Mouse (Mus musculus) intestine, embryonic 16.5 days (tissue): ENCODE data around the gene Gm20388. TPM values are rescaled to one million over a fixed set of nuclear protein-coding genes. Genes with fewer than 3 reads are reported as not detected.

Experiments used
- ATAC-seq: fragments of 200-750 bp; cut with Nextera tagmentation; 2 replicates; pipeline ENCODE4 v1.8.0; 2017; ENCODE audit warnings: moderate TSS enrichment, moderate library complexity
- H3K27ac ChIP-seq: fragments of 300-500 bp; sonication (generic); 2 replicates; pipeline ENCODE4 v1.5.1; 2014; ENCODE audit warnings: mild to moderate bottlenecking, low read length
- H3K27me3 ChIP-seq: fragments of 300-500 bp; sonication (generic); replicated peaks from 2 replicates; pipeline ENCODE4 v1.6.1; 2014; ENCODE audit warnings: low read length, control low read depth, mixed read lengths; ENCODE audit not compliant: control insufficient read depth, insufficient read depth
- H3K36me3 ChIP-seq: fragments of 300-500 bp; sonication (generic); 2 replicates; pipeline ENCODE4 v1.6.1; 2014; ENCODE audit warnings: low read length, control low read depth; ENCODE audit not compliant: control insufficient read depth, insufficient read depth
- H3K4me1 ChIP-seq: fragments of 300-500 bp; sonication (generic); 2 replicates; pipeline ENCODE4 v1.6.1; 2014; ENCODE audit warnings: low read length, control low read depth, mixed read lengths; ENCODE audit not compliant: control insufficient read depth, insufficient read depth
- H3K4me2 ChIP-seq: fragments of 300-500 bp; sonication (generic); 2 replicates; pipeline ENCODE4 v1.6.1; 2014; ENCODE audit warnings: low read depth, low read length, control low read depth
- H3K4me3 ChIP-seq: fragments of 300-500 bp; sonication (generic); 2 replicates; pipeline ENCODE4 v1.5.1; 2014; ENCODE audit warnings: mild to moderate bottlenecking, low read length
- H3K9ac ChIP-seq: fragments of 300-500 bp; sonication (generic); 2 replicates; pipeline ENCODE4 v1.6.1; 2014; ENCODE audit warnings: low read depth, low read length
- H3K9me3 ChIP-seq: fragments of 300-500 bp; sonication (generic); 2 replicates; pipeline ENCODE4 v1.6.1; 2016; ENCODE audit warnings: low read length, control low read depth; ENCODE audit not compliant: control insufficient read depth
- WGBS: fragments of 180-500 bp; shearing (Covaris S2); extraction: QIAGEN DNeasy Blood & Tissue Kit; methylation state at CpG from one replicate; pipeline ENCODE4 v1.1.7; 2014; 5-methylcytosine and 5-hydroxymethylcytosine counted together
- polyA plus RNA-seq: library from polyadenylated mRNA; unstranded; fragments of >200 nt; fragmentation: Nextera tagmentation; extraction: Ambion mirVana; gene quantifications from 2 replicates; pipeline ENCODE4 v1.2.1, GENCODE M21; 2015

Gene Gm20388
- polyA plus RNA-seq, 1 experiment from 2014 or later = 5.8 TPM

DNA sequence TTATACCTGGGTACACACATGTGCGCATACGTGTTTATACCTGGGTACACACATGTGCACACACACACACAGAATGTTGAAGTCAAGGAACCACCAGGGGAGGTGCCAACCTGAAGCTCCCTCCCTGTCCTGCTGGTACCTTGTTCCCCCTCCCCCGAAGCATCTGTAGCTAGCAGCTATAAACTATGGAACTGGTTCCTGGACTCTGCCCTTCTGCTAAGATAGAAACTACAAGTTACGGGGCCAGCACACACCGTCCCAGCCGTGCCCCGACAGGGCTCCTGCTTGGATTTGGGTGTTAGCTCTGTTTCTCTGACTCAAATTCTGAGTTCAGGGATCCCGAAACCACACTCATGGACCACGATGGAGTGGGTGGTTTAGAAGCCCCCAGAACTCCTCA is 2269.5 kb downstream of the Gm20388 start:
- no peaks in the 10 kb centered on the region for H3K36me3 ChIP-seq
- H3K9ac ChIP-seq = no peak overlapping the region
- no peaks in the 10 kb centered on the region for H3K27me3 ChIP-seq
- H3K4me3 ChIP-seq = no peak overlapping the region
- H3K4me1 ChIP-seq = peaks cover 16% of the 10 kb centered on the region
- no peaks in the 10 kb centered on the region for H3K9me3 ChIP-seq
- 62% methylated on average over 9 of the region's 9 CpGs for WGBS
- 0 out of 2 replicates have a peak overlapping the region, but pooled peaks have one; percentile 3 for H3K4me2 ChIP-seq
- no peak overlapping the region for H3K27ac ChIP-seq
- ATAC-seq = peak; percentile 75; the same call in 1 of the 2 replicates

DNA sequence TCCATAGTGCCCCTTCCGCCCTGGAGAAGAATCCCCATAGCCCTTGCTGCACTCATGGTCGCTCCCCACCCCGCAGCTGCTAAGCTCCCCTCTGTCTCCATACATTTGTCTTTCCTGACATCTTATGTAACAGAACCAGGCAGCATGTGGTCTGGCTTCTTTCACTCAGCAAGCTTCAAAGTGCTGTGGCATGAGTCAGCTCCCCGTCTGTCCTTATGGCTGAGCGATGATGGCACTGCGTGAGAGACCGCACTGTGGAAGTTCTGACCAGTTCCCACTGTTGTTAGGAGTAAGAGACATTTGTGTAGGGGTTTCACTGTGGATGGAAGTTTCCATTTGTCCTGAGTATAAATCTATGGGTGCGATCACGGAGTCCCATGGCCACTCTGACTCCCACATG is 2270.8 kb downstream of the Gm20388 start:
- peak overlapping the region; percentile 15; the same call in 1 of the 2 replicates for H3K4me2 ChIP-seq
- no peak overlapping the region for H3K9ac ChIP-seq
- no peaks in the 10 kb centered on the region for H3K36me3 ChIP-seq
- peaks cover 16% of the 10 kb centered on the region for H3K4me1 ChIP-seq
- no peaks in the 10 kb centered on the region for H3K9me3 ChIP-seq
- WGBS = 41% methylated on average over 9 of the region's 9 CpGs
- H3K27me3 ChIP-seq = no peaks in the 10 kb centered on the region
- H3K27ac ChIP-seq = peak overlapping the region; percentile 53
- ATAC-seq = peak; percentile 58
- H3K4me3 ChIP-seq = no peak overlapping the region

DNA sequence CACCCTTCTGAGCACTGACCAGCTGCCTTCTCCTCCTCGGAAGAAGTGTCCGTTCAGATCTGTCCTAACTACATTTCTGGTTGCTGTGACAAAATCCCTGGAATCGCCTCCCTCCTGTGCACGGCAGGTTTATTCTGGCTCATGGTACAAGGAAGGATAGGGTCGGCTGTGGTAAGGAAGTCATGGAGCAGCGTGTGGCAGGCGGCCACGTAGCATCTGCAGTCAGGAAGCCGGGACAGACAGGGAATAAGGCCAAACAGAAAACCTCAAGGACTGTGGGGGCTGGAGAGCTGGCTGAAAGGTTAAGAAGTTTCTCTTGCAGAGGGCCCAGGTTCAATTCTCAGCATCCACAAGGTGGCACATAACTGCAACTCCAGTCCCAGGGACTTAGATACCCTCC is 2271.3 kb downstream of the Gm20388 start:
- Histone ChIP-seq H3K4me1 (peaks cover 16% of the 10 kb centered on the region), H3K9ac (no peak overlapping the region), H3K27ac (peak overlapping the region; percentile 53), H3K4me3 (no peak overlapping the region), H3K27me3 (no peaks in the 10 kb centered on the region), H3K36me3 (no peaks in the 10 kb centered on the region), H3K4me2 (peak overlapping the region; percentile 15; the same call in 1 of the 2 replicates), H3K9me3 (no peaks in the 10 kb centered on the region)
- WGBS = 46% methylated on average over 9 of the region's 9 CpGs
- ATAC-seq = no peak

DNA sequence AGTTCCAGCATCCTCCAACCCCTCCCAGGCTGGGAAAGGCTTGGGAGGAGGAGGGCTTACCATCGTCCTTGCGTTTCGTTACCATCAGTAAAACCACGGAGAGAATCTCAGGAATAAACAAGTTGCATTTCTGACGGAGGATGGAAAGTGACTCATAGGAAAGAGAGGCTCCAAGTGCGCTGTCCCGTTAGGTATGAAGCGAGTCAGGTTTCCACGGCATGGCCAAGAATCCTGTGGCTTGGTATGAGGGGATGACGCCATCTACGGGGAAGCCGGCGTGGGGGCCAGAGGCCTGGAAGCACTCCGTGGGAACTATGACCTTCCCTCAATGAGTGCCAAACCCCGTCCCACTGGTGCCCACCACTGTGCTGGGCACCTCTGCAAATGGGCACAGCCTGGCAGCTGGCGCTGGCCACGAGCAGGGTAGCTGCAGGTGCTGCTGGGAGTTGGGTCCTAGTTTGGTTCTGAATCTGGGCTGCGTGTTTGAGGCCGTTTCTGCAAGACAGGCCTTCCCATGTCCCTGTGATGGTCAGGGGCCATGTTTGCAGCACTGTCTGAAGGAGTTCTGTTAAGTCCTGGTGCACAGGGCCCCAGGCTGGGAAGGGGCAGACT is 2275.8 kb downstream of the Gm20388 start:
- H3K9me3 ChIP-seq = no peaks in the 10 kb centered on the region
- H3K4me3 ChIP-seq = no peak overlapping the region
- no peaks in the 10 kb centered on the region for H3K36me3 ChIP-seq
- no peak for ATAC-seq
- no peak overlapping the region for H3K9ac ChIP-seq
- peaks cover 8% of the 10 kb centered on the region for H3K4me1 ChIP-seq
- H3K27me3 ChIP-seq = no peaks in the 10 kb centered on the region
- WGBS = 87% methylated on average over 19 of the region's 19 CpGs
- no peak overlapping the region for H3K27ac ChIP-seq
- no peak overlapping the region for H3K4me2 ChIP-seq

DNA sequence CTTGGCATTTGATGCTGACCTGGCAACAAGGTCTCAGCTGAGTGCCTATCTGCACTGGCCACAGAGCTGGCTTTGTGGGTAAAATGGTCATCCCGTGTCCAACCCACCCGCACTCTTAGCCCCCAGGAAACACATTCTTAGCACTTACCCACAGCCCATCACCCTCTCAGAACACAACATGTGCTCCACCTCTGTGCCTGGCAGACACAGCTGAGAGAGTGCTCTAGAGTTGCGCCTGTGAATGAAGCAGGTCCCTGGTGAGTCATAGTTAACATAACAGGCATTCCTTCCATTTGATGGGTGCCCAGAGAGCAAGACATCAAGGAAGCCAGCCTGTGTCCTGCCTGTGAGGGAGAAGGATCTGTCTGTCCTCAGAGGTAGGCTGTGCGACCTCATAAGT is 2276.6 kb downstream of the Gm20388 start:
- no peaks in the 10 kb centered on the region for H3K27me3 ChIP-seq
- no peak for ATAC-seq
- H3K4me2 ChIP-seq = no peak overlapping the region
- H3K27ac ChIP-seq = no peak overlapping the region
- peaks cover 5% of the 10 kb centered on the region for H3K4me1 ChIP-seq
- 73% methylated on average over 4 of the region's 4 CpGs for WGBS
- no peak overlapping the region for H3K9ac ChIP-seq
- H3K4me3 ChIP-seq = no peak overlapping the region
- H3K9me3 ChIP-seq = no peaks in the 10 kb centered on the region
- H3K36me3 ChIP-seq = no peaks in the 10 kb centered on the region

DNA sequence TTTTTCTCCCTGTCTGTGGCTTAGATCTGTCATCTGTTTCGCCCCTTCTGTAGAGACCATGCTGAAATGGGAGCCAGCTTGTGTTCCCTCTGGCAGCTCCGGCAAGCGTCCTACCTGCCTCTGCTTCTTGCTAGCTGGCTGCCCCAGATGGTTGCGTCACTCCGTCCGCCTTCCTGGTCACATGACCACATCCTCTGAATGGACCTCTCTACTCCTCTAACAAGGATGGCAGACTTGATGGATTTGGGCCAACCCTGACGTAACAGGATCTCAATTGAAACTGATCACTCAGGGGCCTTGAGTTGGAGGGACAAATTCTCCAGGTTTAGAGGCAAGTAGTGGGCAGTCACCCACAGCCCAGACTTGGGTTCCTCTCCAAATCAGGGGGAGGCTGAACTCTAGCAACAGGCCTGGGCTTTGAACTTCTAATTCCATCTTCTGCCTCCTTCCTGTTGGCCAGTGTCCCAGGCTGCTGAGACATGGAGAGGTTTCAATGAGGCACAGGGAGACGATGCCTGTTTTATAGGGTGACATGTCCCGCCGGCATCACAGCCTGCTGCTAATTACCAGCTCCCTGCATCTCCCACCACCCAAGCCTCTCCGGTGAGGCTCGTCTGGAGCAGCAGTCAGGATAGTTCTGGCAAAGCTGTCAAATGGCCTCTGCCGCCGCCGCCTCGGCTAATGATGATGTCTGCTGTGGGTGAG is 2279.9 kb downstream of the Gm20388 start:
- no peak overlapping the region for H3K9ac ChIP-seq
- H3K4me2 ChIP-seq = no peak overlapping the region
- no peak overlapping the region for H3K27ac ChIP-seq
- H3K27me3 ChIP-seq = no peaks in the 10 kb centered on the region
- ATAC-seq = no peak
- WGBS = 41% methylated on average over 16 of the region's 16 CpGs
- H3K9me3 ChIP-seq = no peaks in the 10 kb centered on the region
- peaks cover 13% of the 10 kb centered on the region for H3K4me1 ChIP-seq
- no peaks in the 10 kb centered on the region for H3K36me3 ChIP-seq
- no peak overlapping the region for H3K4me3 ChIP-seq

DNA sequence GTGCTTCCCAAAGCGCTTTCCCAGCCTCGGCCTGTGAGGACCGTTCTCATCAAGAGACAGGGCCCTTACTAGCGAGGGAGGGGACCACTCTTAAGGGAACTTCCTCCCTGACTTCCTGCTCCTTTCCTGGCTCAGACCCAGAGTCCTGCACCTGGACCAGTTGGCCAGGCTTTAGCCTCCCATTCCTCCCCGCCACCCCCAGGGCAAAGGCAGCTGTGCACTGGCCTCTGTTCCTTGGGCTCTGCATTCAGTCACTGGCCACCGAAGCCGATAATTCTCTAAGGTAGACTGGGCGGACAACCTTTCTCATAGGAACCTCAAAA is 2280.4 kb downstream of the Gm20388 start:
- Histone ChIP-seq H3K27ac (no peak overlapping the region), H3K27me3 (no peaks in the 10 kb centered on the region), H3K4me3 (no peak overlapping the region), H3K4me1 (peaks cover 13% of the 10 kb centered on the region), H3K9me3 (no peaks in the 10 kb centered on the region), H3K9ac (no peak overlapping the region), H3K36me3 (no peaks in the 10 kb centered on the region), H3K4me2 (no peak overlapping the region)
- ATAC-seq = no peak
- 56% methylated on average over 8 of the region's 8 CpGs for WGBS

DNA sequence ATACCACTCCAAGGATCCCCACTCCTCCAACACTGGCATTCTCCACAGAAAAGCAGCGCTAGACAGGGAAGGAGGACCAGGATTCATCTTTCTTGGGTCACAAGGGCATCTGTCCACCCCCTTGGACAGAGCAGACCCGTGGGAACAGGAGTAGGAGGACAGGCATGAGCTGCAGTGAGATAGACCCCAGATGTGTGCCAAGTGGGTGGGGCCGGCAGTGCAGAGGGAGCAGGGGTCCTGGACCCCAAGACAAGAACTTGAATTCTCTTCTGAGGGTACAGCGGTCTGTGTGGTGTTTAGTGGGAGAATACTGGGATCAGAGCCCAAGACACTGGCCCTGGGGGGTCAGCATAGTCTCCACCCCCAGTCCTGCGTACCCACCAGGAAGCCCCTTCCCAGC is 2282.1 kb downstream of the Gm20388 start:
- WGBS = 73% methylated on average over 5 of the region's 5 CpGs

DNA sequence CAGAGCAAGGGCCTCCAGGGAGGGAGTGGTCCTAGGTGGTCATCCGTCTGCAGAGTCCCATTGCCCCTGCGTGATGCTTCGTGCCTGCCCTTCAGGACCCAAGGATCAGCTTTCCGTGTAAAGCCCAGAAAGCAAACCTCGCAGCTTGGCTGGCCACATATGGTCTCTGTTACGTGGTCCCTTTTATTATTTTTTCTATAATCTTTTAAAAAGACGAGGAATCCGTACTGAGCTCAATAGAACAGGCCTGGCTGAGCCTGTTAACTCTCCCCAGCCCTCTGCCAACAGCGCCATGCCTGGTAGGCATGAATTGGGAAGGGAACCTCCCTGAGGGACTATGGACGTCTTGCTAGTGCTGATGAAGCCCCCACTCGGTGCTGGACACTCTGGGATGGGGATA is 2282.9 kb downstream of the Gm20388 start:
- H3K27ac ChIP-seq = no peak overlapping the region
- H3K9ac ChIP-seq = no peak overlapping the region

More for the DNA sequence above, 2282.1 kb downstream of the Gm20388 start:
- Histone ChIP-seq H3K36me3 (no peaks in the 10 kb centered on the region), H3K4me3 (no peak overlapping the region), H3K9me3 (no peaks in the 10 kb centered on the region), H3K27ac (no peak overlapping the region), H3K27me3 (no peaks in the 10 kb centered on the region), H3K9ac (no peak overlapping the region), H3K4me2 (no peak overlapping the region), H3K4me1 (peaks cover 13% of the 10 kb centered on the region)
- no peak for ATAC-seq

More for the DNA sequence above, 2282.9 kb downstream of the Gm20388 start:
- H3K4me3 ChIP-seq = no peak overlapping the region
- no peaks in the 10 kb centered on the region for H3K27me3 ChIP-seq
- H3K4me1 ChIP-seq = peaks cover 13% of the 10 kb centered on the region
- ATAC-seq = no peak
- H3K36me3 ChIP-seq = no peaks in the 10 kb centered on the region
- H3K4me2 ChIP-seq = no peak overlapping the region
- no peaks in the 10 kb centered on the region for H3K9me3 ChIP-seq
- WGBS = 80% methylated on average over 11 of the region's 11 CpGs
